Mouse (Mus musculus): ENCODE results near the gene Tmem131l. TPM values are rescaled to one million over a fixed set of nuclear protein-coding genes. Genes with fewer than 3 reads are reported as not detected.

The Tmem131l gene
- polyA plus RNA-seq, 1 experiment = 9.2 TPM

DNA sequence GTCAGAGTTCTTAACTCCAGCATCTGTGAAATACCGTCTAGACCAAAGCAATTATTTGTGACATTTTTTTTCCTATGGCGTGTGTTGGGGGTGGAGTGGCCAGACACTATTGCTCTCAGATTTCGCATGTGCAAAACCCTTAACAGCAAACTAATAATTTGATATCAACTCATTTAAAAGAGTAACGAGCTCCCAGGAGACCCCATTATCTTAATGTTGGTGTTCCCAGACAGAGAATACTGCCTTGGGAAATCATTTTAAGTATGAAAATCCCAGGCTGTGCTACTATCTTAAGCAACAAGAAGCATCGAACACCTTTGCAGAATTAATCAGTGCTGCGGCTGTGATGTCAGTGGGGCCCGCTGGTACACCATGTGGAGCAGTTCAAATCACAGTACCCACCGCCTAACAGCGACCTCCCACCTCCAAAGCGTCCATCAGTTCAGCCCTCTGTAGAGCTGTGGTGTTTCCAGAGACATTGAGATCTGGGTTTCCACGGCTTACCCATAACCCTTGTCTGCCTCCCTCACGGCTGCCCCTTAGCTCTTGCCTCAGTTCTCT, 15.4 kb downstream of the Tmem131l start:
- no peak overlapping the region for H3K27ac ChIP-seq (ENCODE audit: insufficient read depth, low read length)
- no peak for TF ChIP-seq POLR2A (IDR thresholded peaks at IDR 0.05; ENCODE audit: borderline replicate concordance, insufficient read depth, low read length)
- no peak for TF ChIP-seq CTCF (IDR thresholded peaks at IDR 0.05; ENCODE audit: borderline replicate concordance, insufficient read depth, low read depth, low read length)
- H3K4me3 ChIP-seq (replicated peaks; ENCODE audit: insufficient read depth, low read depth, low read length) = no peak overlapping the region
- H3K27me3 ChIP-seq (ENCODE audit: control insufficient read depth, insufficient read depth, low read length) = no peaks in the 10 kb centered on the region
- DNase-seq = no peak
- H3K4me1 ChIP-seq (ENCODE audit: control insufficient read depth, insufficient read depth, low read length) = no peaks in the 10 kb centered on the region
- WGBS = 90% methylated on average over 12 of the region's 12 CpGs

DNA sequence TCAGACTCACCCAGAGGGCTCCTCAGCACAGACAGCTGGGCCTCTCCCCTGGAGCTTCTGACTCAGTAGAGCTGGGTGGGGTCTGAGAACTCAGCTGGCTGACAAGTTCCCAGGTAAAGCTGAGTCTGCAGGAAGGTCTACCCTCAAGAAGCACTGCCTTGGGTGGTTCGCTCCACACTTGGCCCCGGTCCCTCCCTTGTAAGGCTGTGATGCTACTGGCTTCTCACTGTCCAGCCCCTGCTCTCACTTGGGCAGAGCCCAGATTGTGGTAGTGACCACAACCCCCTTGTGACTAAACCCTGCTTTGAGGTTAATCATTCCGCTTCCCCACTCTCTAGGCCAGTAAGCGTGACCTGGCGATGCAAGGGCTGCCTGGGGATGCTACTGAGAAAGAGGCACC, 17.3 kb downstream of the Tmem131l start:
- H3K4me1 ChIP-seq (ENCODE audit: control insufficient read depth, insufficient read depth, low read length) = no peaks in the 10 kb centered on the region
- H3K27ac ChIP-seq (ENCODE audit: insufficient read depth, low read length) = no peak overlapping the region
- H3K27me3 ChIP-seq (ENCODE audit: control insufficient read depth, insufficient read depth, low read length) = no peaks in the 10 kb centered on the region
- no peak overlapping the region for H3K4me3 ChIP-seq (replicated peaks; ENCODE audit: insufficient read depth, low read depth, low read length)
- DNase-seq = no peak
- TF ChIP-seq CTCF (IDR thresholded peaks at IDR 0.05; ENCODE audit: borderline replicate concordance, insufficient read depth, low read depth, low read length) (no peak), POLR2A (IDR thresholded peaks at IDR 0.05; ENCODE audit: borderline replicate concordance, insufficient read depth, low read length) (no peak)
- WGBS = 88% methylated on average over 5 of the region's 5 CpGs

DNA sequence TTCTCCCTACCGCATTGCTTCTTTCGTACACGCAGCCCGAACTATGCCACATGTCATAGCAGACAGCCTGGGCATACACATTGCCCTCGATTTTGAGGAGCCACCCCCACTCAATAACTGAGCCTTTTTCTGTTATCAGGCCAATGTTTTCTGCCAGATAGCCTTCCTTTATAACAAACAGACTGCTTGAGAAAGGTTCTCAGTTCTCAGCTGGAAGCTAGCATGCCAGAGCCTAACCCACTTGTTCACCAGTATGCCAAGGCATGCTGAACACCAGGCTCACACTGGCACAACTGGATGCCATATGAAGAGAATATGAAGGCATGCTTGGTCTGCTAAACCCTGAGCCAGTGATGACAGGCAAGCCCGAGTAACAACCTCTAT, 17.8 kb downstream of the Tmem131l start:
- H3K27me3 ChIP-seq (ENCODE audit: control insufficient read depth, insufficient read depth, low read length) = no peaks in the 10 kb centered on the region
- no peak for TF ChIP-seq POLR2A (IDR thresholded peaks at IDR 0.05; ENCODE audit: borderline replicate concordance, insufficient read depth, low read length)
- TF ChIP-seq CTCF (IDR thresholded peaks at IDR 0.05; ENCODE audit: borderline replicate concordance, insufficient read depth, low read depth, low read length) = no peak
- H3K4me3 ChIP-seq (replicated peaks; ENCODE audit: insufficient read depth, low read depth, low read length) = no peak overlapping the region
- no peaks in the 10 kb centered on the region for H3K4me1 ChIP-seq (ENCODE audit: control insufficient read depth, insufficient read depth, low read length)
- 80% methylated on average over 6 of the region's 6 CpGs for WGBS
- no peak overlapping the region for H3K27ac ChIP-seq (ENCODE audit: insufficient read depth, low read length)
- DNase-seq = no peak

DNA sequence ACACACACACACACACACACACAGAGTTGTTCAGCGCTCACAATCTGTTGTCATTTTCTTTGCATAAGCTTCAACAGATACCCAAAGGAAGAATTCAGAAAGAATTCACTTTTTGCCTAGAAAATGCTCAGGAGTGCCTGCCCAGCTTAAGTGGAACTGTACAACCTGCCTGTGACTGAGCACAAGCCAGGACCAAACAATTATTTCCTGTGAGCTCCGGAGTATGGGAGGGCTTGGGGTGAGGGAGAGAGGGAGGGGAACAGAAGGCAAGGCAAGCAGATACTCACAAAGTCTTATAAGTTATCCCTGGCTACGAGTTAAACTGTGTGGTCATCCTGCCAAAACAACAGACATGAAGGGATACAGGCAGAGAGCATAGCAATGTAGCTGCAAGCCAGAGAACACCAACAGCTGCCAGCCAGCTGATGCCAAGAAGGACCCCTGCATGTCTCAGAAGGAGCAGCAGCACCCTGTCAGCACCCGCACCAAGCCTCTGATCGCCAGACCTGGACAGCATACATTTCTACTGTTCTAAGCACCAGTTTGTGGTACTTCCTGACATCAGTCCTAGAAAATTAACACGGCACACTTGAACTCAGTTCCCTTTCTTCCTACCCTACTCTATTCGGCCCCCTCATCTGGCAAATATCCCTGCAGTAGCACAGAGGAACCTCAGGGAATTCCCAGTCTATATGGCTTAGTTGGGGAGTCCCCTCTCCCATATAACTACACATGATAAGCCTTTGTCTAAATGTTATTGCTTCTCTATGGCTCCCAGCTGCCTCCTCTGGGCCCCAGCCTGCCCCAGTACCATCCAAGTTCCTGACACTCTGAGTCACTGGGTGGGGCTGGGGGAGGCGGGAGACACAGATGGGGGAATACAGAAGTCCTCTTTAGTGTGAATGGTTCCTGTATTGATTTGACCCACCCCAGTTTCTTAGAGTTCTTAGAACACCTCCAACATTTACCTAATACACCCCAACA, 18.5 kb downstream of the Tmem131l start:
- H3K4me1 ChIP-seq (ENCODE audit: control insufficient read depth, insufficient read depth, low read length) = no peaks in the 10 kb centered on the region
- H3K27me3 ChIP-seq (ENCODE audit: control insufficient read depth, insufficient read depth, low read length) = no peaks in the 10 kb centered on the region
- WGBS = 47% methylated on average over 8 of the region's 8 CpGs
- DNase-seq = no peak
- H3K4me3 ChIP-seq (replicated peaks; ENCODE audit: insufficient read depth, low read depth, low read length) = no peak overlapping the region
- H3K27ac ChIP-seq (ENCODE audit: insufficient read depth, low read length) = no peak overlapping the region
- TF ChIP-seq POLR2A (IDR thresholded peaks at IDR 0.05; ENCODE audit: borderline replicate concordance, insufficient read depth, low read length) = no peak

DNA sequence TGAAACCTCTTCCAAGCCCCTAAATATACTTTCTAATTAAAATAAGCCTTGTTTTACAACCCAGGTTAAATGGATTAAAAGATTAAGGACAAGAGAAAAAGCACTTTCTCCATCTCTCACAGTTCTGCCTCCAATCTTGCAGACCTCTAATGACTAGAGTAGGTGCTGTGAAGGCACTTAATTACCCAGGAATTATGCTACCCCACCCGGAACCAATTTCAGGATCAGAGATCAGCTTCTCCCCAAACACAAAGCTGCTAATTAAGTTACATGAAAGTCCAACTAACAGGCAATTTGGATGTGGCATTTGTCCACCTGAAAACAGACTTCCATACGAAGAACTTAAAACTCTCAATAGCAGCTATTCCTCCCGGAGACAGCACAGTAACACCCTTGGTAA, 19.4 kb downstream of the Tmem131l start:
- 86% methylated on average over 3 of the region's 3 CpGs for WGBS
- Histone ChIP-seq H3K4me1 (ENCODE audit: control insufficient read depth, insufficient read depth, low read length) (no peaks in the 10 kb centered on the region), H3K27ac (ENCODE audit: insufficient read depth, low read length) (no peak overlapping the region), H3K4me3 (replicated peaks; ENCODE audit: insufficient read depth, low read depth, low read length) (no peak overlapping the region), H3K27me3 (ENCODE audit: control insufficient read depth, insufficient read depth, low read length) (no peaks in the 10 kb centered on the region)
- no peak for DNase-seq
- TF ChIP-seq CTCF (IDR thresholded peaks at IDR 0.05; ENCODE audit: borderline replicate concordance, insufficient read depth, low read depth, low read length) (no peak), POLR2A (IDR thresholded peaks at IDR 0.05; ENCODE audit: borderline replicate concordance, insufficient read depth, low read length) (no peak)

DNA sequence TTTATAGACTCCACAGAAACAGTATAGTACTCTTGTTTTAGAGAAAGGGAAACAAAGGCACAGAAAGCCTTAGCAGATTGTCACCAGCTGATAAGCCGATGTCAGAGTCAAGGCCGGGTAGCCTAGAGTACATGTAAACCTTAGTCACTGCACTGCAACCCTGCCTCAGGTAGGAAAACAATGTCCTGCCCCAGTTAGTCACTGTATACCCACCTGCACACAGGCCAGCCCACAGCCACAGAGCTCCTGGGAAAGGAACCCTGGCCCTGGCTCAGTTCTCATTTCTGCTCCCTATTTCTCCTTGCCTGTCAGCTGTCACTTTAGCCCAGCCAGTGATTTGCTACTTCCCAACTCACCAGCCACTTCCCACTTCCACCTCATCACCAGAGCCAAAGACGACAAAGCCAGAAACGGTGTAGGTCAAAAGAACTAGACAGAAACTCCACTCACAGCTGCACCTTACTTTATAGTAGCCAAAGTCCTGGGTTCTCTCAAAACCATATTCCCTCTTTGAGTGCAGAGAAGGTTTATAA, 24.4 kb downstream of the Tmem131l start:
- WGBS = 87% methylated on average over 4 of the region's 4 CpGs

DNA sequence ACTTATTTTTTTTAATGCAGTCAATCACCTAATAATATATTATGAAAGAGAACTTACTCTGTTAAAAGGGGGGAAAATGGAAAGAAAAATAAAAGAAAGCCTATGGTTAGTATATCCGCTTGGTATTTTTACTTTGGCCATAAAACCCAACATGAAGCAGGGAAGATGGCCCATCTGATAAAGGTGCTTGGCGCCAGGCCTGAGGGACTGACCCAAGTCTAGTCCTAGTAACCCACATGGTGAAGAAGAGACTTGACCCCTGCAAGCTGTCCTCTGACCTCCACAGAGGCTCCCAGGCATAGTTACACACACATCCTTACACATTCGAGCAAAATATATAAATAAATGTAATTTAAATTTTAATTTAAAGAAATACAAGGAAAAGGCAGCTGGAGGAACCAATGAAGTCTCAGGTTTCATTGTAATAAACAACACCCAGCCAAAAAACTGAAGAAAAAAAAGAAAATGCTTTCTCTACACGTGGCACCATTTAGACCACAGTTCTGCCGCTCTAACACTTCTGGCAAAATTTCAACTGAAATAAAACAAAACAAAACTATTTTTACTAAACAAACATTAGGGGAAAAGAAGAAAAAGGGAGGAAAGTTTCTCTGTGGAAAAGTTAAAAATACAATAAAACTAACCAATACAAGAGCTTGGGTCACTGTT, 28.8 kb downstream of the Tmem131l start:
- H3K27me3 ChIP-seq (ENCODE audit: control insufficient read depth, insufficient read depth, low read length) = no peaks in the 10 kb centered on the region
- 85% methylated on average over 5 of the region's 5 CpGs for WGBS
- H3K4me1 ChIP-seq (ENCODE audit: control insufficient read depth, insufficient read depth, low read length) = no peaks in the 10 kb centered on the region
- no peak overlapping the region for H3K27ac ChIP-seq (ENCODE audit: insufficient read depth, low read length)
- TF ChIP-seq CTCF (IDR thresholded peaks at IDR 0.05; ENCODE audit: borderline replicate concordance, insufficient read depth, low read depth, low read length) = no peak
- H3K4me3 ChIP-seq (replicated peaks; ENCODE audit: insufficient read depth, low read depth, low read length) = no peak overlapping the region
- no peak for DNase-seq

More for the DNA sequence above, 24.4 kb downstream of the Tmem131l start:
- Histone ChIP-seq H3K4me3 (replicated peaks; ENCODE audit: insufficient read depth, low read depth, low read length) (no peak overlapping the region), H3K27me3 (ENCODE audit: control insufficient read depth, insufficient read depth, low read length) (no peaks in the 10 kb centered on the region), H3K4me1 (ENCODE audit: control insufficient read depth, insufficient read depth, low read length) (no peaks in the 10 kb centered on the region), H3K27ac (ENCODE audit: insufficient read depth, low read length) (no peak overlapping the region)
- no peak for DNase-seq
- TF ChIP-seq CTCF (IDR thresholded peaks at IDR 0.05; ENCODE audit: borderline replicate concordance, insufficient read depth, low read depth, low read length) = no peak
- no peak for TF ChIP-seq POLR2A (IDR thresholded peaks at IDR 0.05; ENCODE audit: borderline replicate concordance, insufficient read depth, low read length)

Measured in cerebellum, adult 2 months (tissue).